Mouse (Mus musculus): ENCODE measurements around the gene Nit1. TPM values are rescaled to one million over a fixed set of nuclear protein-coding genes. Genes with fewer than 3 reads are reported as not detected.

Gene Nit1
- 18.1 and 24.4 TPM in 2 replicates for total RNA-seq (2012; rRNA removed)

DNA sequence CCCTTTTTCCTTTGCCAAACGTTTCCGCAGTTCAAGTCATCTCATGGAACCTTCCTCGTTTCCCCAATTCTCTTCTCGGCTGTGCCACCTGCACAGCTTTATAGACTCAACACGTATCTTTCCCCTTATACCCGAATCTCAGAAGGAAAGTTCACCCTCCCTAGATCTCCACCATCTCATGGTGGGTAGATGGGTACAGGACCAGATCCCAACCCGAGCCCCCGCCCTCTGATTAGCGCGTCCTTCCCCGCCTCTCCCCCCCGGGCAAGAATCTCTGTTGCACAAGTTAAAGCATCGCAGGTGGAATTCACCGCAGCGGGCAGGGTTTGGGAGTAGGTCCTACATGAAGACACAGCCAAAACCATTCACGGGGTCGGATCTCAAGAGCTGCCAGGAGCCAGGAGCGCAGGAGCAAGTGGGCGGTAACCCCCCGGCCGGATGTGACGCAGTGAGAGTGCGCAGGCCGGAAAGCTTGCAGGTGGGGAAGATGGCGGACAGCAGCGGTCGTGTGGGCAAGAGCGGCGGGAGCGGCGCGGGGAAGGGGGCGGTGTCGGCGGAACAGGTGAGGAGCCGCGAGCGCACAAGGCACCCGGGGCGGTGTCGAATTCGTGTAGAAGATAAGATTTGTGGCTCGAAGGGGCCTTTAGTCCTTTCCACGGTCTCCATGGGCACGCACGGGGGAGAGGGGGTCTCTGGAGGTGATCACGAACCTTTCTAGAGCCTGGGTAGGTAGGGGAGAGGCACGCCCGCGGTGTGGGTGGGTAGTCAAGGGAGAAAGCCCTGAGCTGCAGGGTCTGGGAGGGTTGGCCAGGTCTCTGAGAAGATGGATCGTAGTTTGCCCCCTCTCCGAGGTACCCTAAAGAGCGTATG lies at the start of gene Nit1, which contains the start of gene Pfdn2:
Gene Nit1 (minus strand): TSS at position 422 of the 870 bp plus-strand sequence.
Gene Pfdn2 (plus strand): TSS at position 446 of the 870 bp plus-strand sequence.
- peak; percentile 87 for DNase-seq (ENCODE audit: low read depth, low spot score)
- Histone ChIP-seq H3K36me3 (ENCODE audit: control insufficient read depth, insufficient read depth, low read length, poor library complexity, severe bottlenecking) (peaks cover 26% of the 10 kb centered on the region), H3K27ac (ENCODE audit: insufficient read depth, low read depth, low read length, poor library complexity, severe bottlenecking) (peak within 1 kb of the TSS; percentile 60; the same call in 1 of the 2 replicates), H3K4me3 (ENCODE audit: insufficient read depth in 1 of 2, low read depth in 1 of 2, low read length in 2 of 2, poor library complexity in 1 of 2, severe bottlenecking in 1 of 2) (peak within 1 kb of the TSS; percentile 77 to 89), H3K9ac (ENCODE audit: insufficient read depth, low read depth, low read length, poor library complexity, severe bottlenecking) (peak within 1 kb of the TSS; percentile 93), H3K4me1 (ENCODE audit: control insufficient read depth in 2 of 2, insufficient read depth in 2 of 2, low read length in 2 of 2, poor library complexity in 1 of 2) (no peaks in the 10 kb centered on the region; a peak in 1 of 4 replicates), H3K9me3 (ENCODE audit: control insufficient read depth, insufficient read depth, low read depth, low read length) (no peaks in the 10 kb centered on the region)
- no peak for TF ChIP-seq ZNF384 (IDR thresholded peaks at IDR 0.05; ENCODE audit: low read depth, low read length)
- peak; percentile 83 for TF ChIP-seq HCFC1 (IDR thresholded peaks at IDR 0.05; ENCODE audit: borderline replicate concordance, insufficient read depth, low read length)
- in situ Hi-C loops (cut with MboI; ENCODE audit: low sequenced_read_pairs in 2 of 2, unreplicated experiment in 2 of 2): no loop called here

DNA sequence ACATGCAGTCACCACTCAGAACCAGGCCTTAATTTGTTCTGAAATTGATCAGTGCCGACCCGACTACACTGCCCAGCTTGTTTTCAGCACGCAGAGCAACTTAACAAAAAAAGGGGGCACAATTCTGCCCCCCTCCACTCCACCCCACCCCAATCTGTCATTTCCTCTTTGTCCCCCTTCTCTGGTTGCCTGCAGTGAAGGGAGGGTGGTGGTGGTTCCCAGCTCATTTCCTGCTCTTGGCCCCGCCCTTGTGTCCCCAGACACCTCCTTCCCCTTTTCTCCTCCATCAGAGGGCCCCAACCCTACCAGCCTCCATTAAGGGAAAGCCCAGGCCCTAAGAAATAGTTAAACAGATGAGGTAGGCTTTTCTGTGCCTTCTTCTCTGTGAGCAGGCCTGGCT lies 44.7 kb upstream of the Nit1 start:
- TF ChIP-seq ZNF384 (IDR thresholded peaks at IDR 0.05; ENCODE audit: low read depth, low read length): no peak
- TF ChIP-seq HCFC1 (IDR thresholded peaks at IDR 0.05; ENCODE audit: borderline replicate concordance, insufficient read depth, low read length): no peak
- no peak for TF ChIP-seq ZC3H11A (IDR thresholded peaks at IDR 0.05; ENCODE audit: borderline replicate concordance, low read depth, low read length)
- Histone ChIP-seq H3K9ac (ENCODE audit: insufficient read depth, low read depth, low read length, poor library complexity, severe bottlenecking) (no peak overlapping the region), H3K27ac (ENCODE audit: insufficient read depth, low read depth, low read length, poor library complexity, severe bottlenecking) (0 out of 2 replicates have a peak overlapping the region, but pooled peaks have one; percentile 8), H3K4me3 (ENCODE audit: insufficient read depth in 1 of 2, low read depth in 1 of 2, low read length in 2 of 2, poor library complexity in 1 of 2, severe bottlenecking in 1 of 2) (peak overlapping the region; percentile 27 to 32; a peak in 2 of 4 replicates), H3K9me3 (ENCODE audit: control insufficient read depth, insufficient read depth, low read depth, low read length) (no peaks in the 10 kb centered on the region), H3K4me1 (ENCODE audit: control insufficient read depth in 2 of 2, insufficient read depth in 2 of 2, low read length in 2 of 2, poor library complexity in 1 of 2) (peaks cover 5 to 31% of the 10 kb centered on the region in 2 experiments; a peak in 3 of 4 replicates), H3K36me3 (ENCODE audit: control insufficient read depth, insufficient read depth, low read length, poor library complexity, severe bottlenecking) (no peaks in the 10 kb centered on the region)
- in situ Hi-C loops (cut with MboI; ENCODE audit: low sequenced_read_pairs in 2 of 2, unreplicated experiment in 2 of 2): no loop called here
- no peak for DNase-seq (ENCODE audit: low read depth, low spot score)

DNA sequence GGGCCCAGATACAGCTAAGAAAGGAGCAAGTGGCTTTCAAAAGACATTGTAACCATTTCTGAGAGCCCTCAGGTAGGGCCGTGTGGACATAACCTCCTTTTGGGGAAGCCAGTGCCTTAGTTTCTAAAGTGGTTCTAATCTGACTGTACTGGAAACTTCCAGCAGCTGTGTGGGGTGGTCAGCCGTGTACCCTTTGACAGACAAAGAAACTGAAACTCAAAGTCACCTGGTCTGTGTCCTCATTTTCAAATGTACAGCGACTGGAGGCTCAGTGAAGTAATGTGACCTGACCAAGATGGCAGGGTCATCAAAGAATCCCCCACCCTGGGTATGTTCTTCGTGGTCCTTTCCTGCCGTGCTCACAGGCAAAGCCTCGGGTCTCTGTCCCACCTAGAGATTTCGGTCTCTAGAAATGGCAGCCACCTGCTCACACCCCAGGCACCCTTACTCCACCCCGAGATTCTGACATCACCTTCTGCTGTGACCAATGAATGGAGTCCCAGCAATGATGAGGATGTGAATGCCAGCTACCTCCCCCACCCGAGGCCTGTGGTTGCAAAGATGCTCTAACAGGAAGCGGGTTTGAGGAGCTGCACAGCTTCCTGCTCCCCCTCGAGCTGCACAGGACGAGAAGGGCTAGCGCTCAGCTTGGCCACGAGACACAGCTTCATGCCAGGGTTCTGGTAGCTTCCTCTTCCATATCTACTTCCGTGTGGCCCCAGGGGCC lies 43.1 kb upstream of the Nit1 start, which contains the start of gene Arhgap30:
Gene Arhgap30 (plus strand): TSS at position 579 of the 727 bp plus-strand sequence.
- TF ChIP-seq ZC3H11A (IDR thresholded peaks at IDR 0.05; ENCODE audit: borderline replicate concordance, low read depth, low read length): no peak
- Histone ChIP-seq H3K4me1 (ENCODE audit: control insufficient read depth in 2 of 2, insufficient read depth in 2 of 2, low read length in 2 of 2, poor library complexity in 1 of 2) (peaks cover 5 to 36% of the 10 kb centered on the region in 2 experiments; a peak in 3 of 4 replicates), H3K4me3 (ENCODE audit: insufficient read depth in 1 of 2, low read depth in 1 of 2, low read length in 2 of 2, poor library complexity in 1 of 2, severe bottlenecking in 1 of 2) (peak within 1 kb of the TSS; percentile 27 to 48), H3K27ac (ENCODE audit: insufficient read depth, low read depth, low read length, poor library complexity, severe bottlenecking) (0 out of 2 replicates have a peak within 1 kb of the TSS, but pooled peaks have one; percentile 8), H3K36me3 (ENCODE audit: control insufficient read depth, insufficient read depth, low read length, poor library complexity, severe bottlenecking) (no peaks in the 10 kb centered on the region), H3K9me3 (ENCODE audit: control insufficient read depth, insufficient read depth, low read depth, low read length) (no peaks in the 10 kb centered on the region), H3K9ac (ENCODE audit: insufficient read depth, low read depth, low read length, poor library complexity, severe bottlenecking) (no peak within 1 kb of the TSS)
- DNase-seq (ENCODE audit: low read depth, low spot score): no peak
- in situ Hi-C loops (cut with MboI; ENCODE audit: low sequenced_read_pairs in 2 of 2, unreplicated experiment in 2 of 2): no loop called here

DNA sequence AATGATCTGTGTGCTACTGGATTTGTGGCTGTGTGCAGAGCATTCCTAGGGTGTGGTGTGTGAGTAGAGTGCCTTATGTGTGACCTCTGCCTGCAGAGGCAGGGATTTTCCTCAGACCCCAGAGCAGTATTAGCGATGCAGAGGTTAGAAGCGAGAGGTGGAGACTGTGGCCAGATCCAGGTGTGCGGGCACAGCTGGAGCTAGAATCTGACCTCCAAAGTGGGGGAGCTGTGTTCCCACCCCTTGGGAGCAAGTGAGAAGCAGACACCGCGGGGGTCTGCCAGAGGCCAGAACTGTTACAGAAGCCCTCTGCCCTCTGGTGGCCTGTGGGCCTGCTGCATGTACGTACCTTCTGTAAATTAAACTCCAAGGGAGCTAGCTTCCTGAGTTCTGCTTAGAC lies 41.7 kb upstream of the Nit1 start:
- no peak for DNase-seq (ENCODE audit: low read depth, low spot score)
- H3K4me3 ChIP-seq (ENCODE audit: insufficient read depth in 1 of 2, low read depth in 1 of 2, low read length in 2 of 2, poor library complexity in 1 of 2, severe bottlenecking in 1 of 2): no peak overlapping the region
- H3K9me3 ChIP-seq (ENCODE audit: control insufficient read depth, insufficient read depth, low read depth, low read length): no peaks in the 10 kb centered on the region
- no peak overlapping the region for H3K9ac ChIP-seq (ENCODE audit: insufficient read depth, low read depth, low read length, poor library complexity, severe bottlenecking)
- H3K36me3 ChIP-seq (ENCODE audit: control insufficient read depth, insufficient read depth, low read length, poor library complexity, severe bottlenecking): no peaks in the 10 kb centered on the region
- no peak for TF ChIP-seq CHD2 (IDR thresholded peaks at IDR 0.05; ENCODE audit: low read depth, low read length)
- no peak for TF ChIP-seq ZNF384 (IDR thresholded peaks at IDR 0.05; ENCODE audit: low read depth, low read length)
- TF ChIP-seq MAFK (IDR thresholded peaks at IDR 0.05; ENCODE audit: insufficient read depth, low read depth, low read length): no peak
- no peak for TF ChIP-seq HCFC1 (IDR thresholded peaks at IDR 0.05; ENCODE audit: borderline replicate concordance, insufficient read depth, low read length)
- no peak for TF ChIP-seq ZC3H11A (IDR thresholded peaks at IDR 0.05; ENCODE audit: borderline replicate concordance, low read depth, low read length)
- no peak overlapping the region for H3K27ac ChIP-seq (ENCODE audit: insufficient read depth, low read depth, low read length, poor library complexity, severe bottlenecking)
- peaks cover 5 to 36% of the 10 kb centered on the region in 2 experiments; a peak in 3 of 4 replicates for H3K4me1 ChIP-seq (ENCODE audit: control insufficient read depth in 2 of 2, insufficient read depth in 2 of 2, low read length in 2 of 2, poor library complexity in 1 of 2)
- in situ Hi-C loops (cut with MboI; ENCODE audit: low sequenced_read_pairs in 2 of 2, unreplicated experiment in 2 of 2): no loop called here

Data from ES-E14 (cell line).